Mouse (Mus musculus): ENCODE measurements around the gene Cops9.

Gene Cops9

GRCm38 (mm10) chr1:92596019-92596418 is 45.8 kb downstream of the Cops9 start:
- no peak for DNase-seq (ENCODE audit: low read depth)

- no peak for DNase-seq (ENCODE audit: low read depth)
Measured at GRCm38 (mm10) chr1:92594111-92594510, 47.7 kb downstream of the Cops9 start, which contains the start of gene Olfr1411. Olfr1411 (plus strand) TSS chr1:92594411.

All from fibroblast of lung, adult 2 months (primary cell).